Mouse (Mus musculus): Measurements from ENCODE around the gene Pde4dip. TPM values are rescaled to one million over a fixed set of nuclear protein-coding genes. Genes with fewer than 3 reads are reported as not detected.

The Pde4dip gene
- 27.5 and 35.5 TPM in 2 replicates for polyA plus RNA-seq (2014; fragmentation: Nextera tagmentation; extraction: Ambion mirVana)

DNA sequence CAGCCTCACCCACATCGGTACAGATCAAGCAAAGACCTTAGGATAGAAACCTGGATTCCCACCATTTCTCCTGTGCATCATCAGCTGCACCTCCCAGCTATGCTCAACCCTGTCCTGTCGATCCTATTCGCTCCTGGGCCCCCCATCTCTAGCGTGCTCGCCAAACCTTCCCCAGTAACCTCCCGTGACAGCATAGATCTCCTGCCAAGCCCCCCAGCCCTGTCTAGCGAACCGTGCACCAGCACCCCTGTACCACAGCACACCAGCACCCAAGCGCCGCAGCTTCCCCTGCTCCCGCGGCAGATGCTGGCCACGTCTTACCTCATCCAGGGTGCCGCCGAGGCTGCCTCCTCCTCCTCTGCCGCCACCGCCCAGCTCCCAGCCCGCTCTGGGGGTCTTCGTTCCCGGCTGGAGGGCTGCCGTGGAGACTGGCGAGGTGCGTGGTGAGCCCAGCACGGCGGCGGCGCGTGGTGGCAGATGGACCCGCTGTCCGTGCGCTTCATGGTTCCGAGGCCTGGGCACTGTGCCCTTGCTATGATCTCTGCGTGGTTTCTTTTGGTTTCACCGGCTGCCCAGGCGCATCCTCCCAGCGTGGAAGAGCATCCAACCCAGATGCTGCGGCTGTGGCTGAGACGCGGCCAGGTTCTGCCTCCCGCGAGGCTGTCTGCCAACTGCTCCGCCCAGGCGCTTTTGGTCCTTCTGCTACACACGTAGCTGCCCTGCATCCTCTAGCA, at the start of gene Pde4dip:
Pde4dip (minus strand) TSS at position 540 of the 734 bp plus-strand sequence.
- no peak within 1 kb of the TSS for H3K27ac ChIP-seq (ENCODE audit: low read depth, low read length)
- no peaks in the 10 kb centered on the region for H3K9me3 ChIP-seq (ENCODE audit: control insufficient read depth, low read length)
- peak; percentile 61 for ATAC-seq (ENCODE audit: low FRiP score)
- peak within 1 kb of the TSS; percentile 62 for H3K9ac ChIP-seq (ENCODE audit: low read depth, low read length)
- 2% methylated on average over 44 of the region's 44 CpGs for WGBS
- H3K36me3 ChIP-seq (ENCODE audit: control insufficient read depth, insufficient read depth, low read length), result no peaks in the 10 kb centered on the region
- H3K4me1 ChIP-seq (replicated peaks; ENCODE audit: control insufficient read depth, insufficient read depth, low read length), result no peaks in the 10 kb centered on the region; the same call in 1 of the 2 replicates
- DNase-seq (ENCODE audit: low spot score), result peak; percentile 54
- H3K4me3 ChIP-seq (ENCODE audit: low read depth, low read length), result peak within 1 kb of the TSS; percentile 52
- peaks cover 9% of the 10 kb centered on the region for H3K27me3 ChIP-seq (ENCODE audit: control insufficient read depth, insufficient read depth, low read length)
- H3K4me2 ChIP-seq (replicated peaks; ENCODE audit: low read depth, low read length), result peak within 1 kb of the TSS; percentile 96

DNA sequence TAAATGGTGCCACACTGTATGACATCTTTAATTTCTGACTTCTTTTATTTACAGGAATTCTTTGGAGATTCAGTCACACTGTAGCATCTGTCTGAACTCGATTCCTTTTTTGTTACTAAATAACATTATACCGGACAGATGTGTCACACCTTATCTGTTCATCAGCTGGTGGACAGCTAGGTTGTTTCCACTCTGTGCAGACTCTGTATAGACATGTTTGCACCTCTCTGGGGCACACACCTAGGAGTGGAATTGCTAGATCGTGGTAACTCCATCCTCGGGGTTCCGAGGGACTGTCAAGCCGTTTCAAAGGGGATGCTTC, 49.4 kb upstream of the Pde4dip start:
- DNase-seq (ENCODE audit: low spot score) (no peak), ATAC-seq (ENCODE audit: low FRiP score) (no peak)
- no peak overlapping the region for H3K4me3 ChIP-seq (ENCODE audit: low read depth, low read length)
- no peaks in the 10 kb centered on the region for H3K9me3 ChIP-seq (ENCODE audit: control insufficient read depth, low read length)
- H3K27me3 ChIP-seq (ENCODE audit: control insufficient read depth, insufficient read depth, low read length), result no peaks in the 10 kb centered on the region
- H3K36me3 ChIP-seq (ENCODE audit: control insufficient read depth, insufficient read depth, low read length), result no peaks in the 10 kb centered on the region
- no peak overlapping the region for H3K27ac ChIP-seq (ENCODE audit: low read depth, low read length)
- H3K9ac ChIP-seq (ENCODE audit: low read depth, low read length), result no peak overlapping the region
- peaks cover 18% of the 10 kb centered on the region for H3K4me1 ChIP-seq (replicated peaks; ENCODE audit: control insufficient read depth, insufficient read depth, low read length)
- whole genome bisulfite sequencing, result 51% methylated on average over 6 of the region's 6 CpGs
- no peak overlapping the region for H3K4me2 ChIP-seq (replicated peaks; ENCODE audit: low read depth, low read length)

DNA sequence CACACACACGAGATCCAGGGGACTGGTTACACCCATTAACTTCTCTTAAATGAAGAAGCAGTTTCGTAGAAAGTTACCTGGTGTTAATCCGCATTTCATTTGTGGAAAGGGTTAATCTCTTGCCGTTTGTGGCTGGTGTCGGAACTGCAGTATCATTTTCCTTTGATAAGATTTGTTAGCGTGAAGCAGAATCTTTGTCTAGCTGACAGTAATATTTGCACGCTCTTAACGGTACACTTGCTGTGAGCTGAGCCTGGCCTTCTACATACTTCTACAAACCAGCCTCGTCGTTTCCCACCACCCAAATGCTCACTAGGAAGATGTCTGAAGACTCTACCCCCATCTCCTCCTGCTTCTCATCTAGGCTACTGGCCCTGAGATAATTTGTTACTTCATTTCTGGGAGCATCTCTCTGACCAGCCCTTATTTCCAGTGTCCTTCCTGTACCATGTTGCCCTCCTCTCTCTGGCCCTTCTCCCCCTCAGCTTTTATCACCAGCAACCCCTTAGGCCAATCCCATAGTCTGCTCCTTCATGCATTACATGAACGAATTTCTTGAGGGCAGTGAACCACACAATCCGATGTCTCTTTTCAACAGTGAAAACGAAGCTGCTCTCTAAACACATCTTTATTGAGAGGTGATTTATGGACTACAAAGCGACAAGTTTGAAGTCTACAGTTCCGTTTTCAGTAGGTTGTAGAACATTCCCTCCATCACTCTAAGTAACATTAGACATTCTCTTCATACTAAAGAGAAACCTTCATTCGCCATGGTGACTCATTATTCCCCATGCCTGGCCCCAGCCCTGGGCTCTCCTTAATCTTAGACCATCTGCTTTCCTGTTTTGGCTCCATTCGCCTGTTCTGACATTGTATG, 48.8 kb upstream of the Pde4dip start:
- no peak for ATAC-seq (ENCODE audit: low FRiP score)
- H3K4me1 ChIP-seq (replicated peaks; ENCODE audit: control insufficient read depth, insufficient read depth, low read length), result peaks cover 16% of the 10 kb centered on the region
- H3K4me2 ChIP-seq (replicated peaks; ENCODE audit: low read depth, low read length), result no peak overlapping the region
- H3K27me3 ChIP-seq (ENCODE audit: control insufficient read depth, insufficient read depth, low read length), result no peaks in the 10 kb centered on the region
- 45% methylated on average over 17 of the region's 17 CpGs for WGBS
- DNase-seq (ENCODE audit: low spot score), result no peak
- H3K4me3 ChIP-seq (ENCODE audit: low read depth, low read length), result no peak overlapping the region
- H3K36me3 ChIP-seq (ENCODE audit: control insufficient read depth, insufficient read depth, low read length), result no peaks in the 10 kb centered on the region
- no peaks in the 10 kb centered on the region for H3K9me3 ChIP-seq (ENCODE audit: control insufficient read depth, low read length)
- no peak overlapping the region for H3K27ac ChIP-seq (ENCODE audit: low read depth, low read length)
- H3K9ac ChIP-seq (ENCODE audit: low read depth, low read length), result no peak overlapping the region

DNA sequence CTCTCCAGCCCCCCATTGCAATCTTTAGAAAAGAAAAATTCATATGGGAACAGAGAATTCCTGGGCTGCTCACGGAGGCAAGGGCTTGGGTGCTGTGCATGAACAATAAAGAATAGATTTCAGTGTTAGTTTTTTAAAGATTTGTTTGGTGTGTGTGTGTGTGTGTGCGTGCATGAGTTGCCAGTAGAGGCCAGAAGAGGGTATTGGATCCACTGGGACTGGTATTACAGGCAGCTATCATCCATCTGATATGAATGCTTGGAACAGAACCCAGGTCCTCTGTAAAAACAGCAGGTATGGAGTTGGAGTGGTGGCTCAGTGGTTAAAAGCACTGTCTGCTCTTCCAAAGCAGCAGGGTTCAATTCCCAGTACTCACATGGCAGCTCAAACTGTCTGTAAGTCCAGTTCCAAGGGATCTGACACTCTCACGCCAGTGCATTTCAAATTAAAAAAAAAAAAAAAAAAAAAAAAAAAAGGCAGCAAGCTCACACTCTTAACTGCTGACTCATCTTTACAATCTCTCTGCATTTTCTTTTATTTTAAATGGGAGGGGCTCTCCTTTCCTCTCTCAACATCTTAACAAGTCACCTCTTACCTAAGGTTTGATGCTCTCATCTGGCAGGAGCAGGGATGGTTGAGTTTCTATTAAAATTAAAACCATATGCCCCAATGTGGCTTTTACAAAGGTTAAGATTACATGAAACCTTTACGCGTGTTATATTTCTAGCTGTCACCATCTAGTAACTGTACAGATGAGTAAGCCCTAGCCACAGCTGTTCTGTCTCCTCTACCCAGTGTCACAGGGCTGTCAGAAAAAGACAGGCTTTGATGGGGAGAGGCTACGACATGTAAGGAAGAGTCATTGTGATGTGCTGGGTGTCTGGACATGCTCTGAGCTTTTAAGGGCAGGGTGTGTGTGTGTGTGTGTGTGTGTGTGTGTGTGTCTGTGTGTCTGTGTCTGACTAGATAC, 46.1 kb upstream of the Pde4dip start:
- Histone ChIP-seq H3K4me2 (replicated peaks; ENCODE audit: low read depth, low read length) (no peak overlapping the region), H3K27me3 (ENCODE audit: control insufficient read depth, insufficient read depth, low read length) (no peaks in the 10 kb centered on the region), H3K4me1 (replicated peaks; ENCODE audit: control insufficient read depth, insufficient read depth, low read length) (peaks cover 9% of the 10 kb centered on the region; the same call in 1 of the 2 replicates), H3K4me3 (ENCODE audit: low read depth, low read length) (no peak overlapping the region), H3K9ac (ENCODE audit: low read depth, low read length) (no peak overlapping the region), H3K36me3 (ENCODE audit: control insufficient read depth, insufficient read depth, low read length) (no peaks in the 10 kb centered on the region), H3K27ac (ENCODE audit: low read depth, low read length) (no peak overlapping the region), H3K9me3 (ENCODE audit: control insufficient read depth, low read length) (no peaks in the 10 kb centered on the region)
- WGBS, result 81% methylated on average over 6 of the region's 6 CpGs
- ATAC-seq (ENCODE audit: low FRiP score) (no peak), DNase-seq (ENCODE audit: low spot score) (no peak)

DNA sequence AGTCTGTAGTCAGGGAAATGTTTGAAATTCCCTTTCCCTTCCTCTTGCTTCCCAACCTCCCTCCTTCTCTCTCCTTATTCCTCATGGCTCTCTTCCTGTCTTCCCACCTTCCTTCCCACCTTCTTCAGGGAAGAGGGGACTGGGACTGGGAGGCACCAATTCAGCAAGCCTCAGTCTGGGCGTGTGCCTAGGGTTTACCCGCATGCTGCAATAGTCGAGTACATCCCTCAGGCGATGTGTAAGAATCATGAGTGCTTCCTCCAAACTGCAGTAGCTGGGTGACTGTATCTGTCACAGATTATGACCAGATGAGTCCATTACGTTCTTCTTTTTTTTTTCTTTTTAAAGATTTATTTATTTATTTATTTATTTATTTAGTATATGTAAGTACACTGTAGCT, 45.3 kb upstream of the Pde4dip start:
- Histone ChIP-seq H3K4me1 (replicated peaks; ENCODE audit: control insufficient read depth, insufficient read depth, low read length) (peaks cover 9% of the 10 kb centered on the region; the same call in 1 of the 2 replicates), H3K9ac (ENCODE audit: low read depth, low read length) (no peak overlapping the region), H3K36me3 (ENCODE audit: control insufficient read depth, insufficient read depth, low read length) (no peaks in the 10 kb centered on the region), H3K4me2 (replicated peaks; ENCODE audit: low read depth, low read length) (no peak overlapping the region), H3K9me3 (ENCODE audit: control insufficient read depth, low read length) (no peaks in the 10 kb centered on the region), H3K27ac (ENCODE audit: low read depth, low read length) (no peak overlapping the region), H3K4me3 (ENCODE audit: low read depth, low read length) (no peak overlapping the region), H3K27me3 (ENCODE audit: control insufficient read depth, insufficient read depth, low read length) (no peaks in the 10 kb centered on the region)
- DNase-seq (ENCODE audit: low spot score) (no peak), ATAC-seq (ENCODE audit: low FRiP score) (no peak)
- WGBS, result 80% methylated on average over 5 of the region's 5 CpGs

DNA sequence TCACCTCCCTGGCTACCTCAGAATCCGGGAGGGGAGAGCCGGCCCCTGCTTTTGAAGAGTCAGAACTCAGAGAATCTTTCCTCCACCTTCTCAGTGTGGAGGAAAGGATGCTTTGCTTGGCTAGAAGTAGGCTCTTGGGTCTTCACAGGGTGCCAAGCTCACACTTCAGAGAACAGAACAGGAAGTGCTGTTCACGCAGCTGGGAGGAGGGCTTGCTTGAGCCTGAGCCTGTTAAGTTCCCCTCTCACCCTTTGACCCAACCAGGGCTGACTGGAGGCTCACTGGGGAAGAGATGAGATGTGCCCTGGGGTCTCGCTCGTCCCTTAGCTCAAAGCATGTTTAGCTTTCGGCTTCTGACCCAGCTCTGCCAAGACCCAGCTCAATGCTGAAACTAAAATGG, 44.7 kb upstream of the Pde4dip start:
- no peaks in the 10 kb centered on the region for H3K9me3 ChIP-seq (ENCODE audit: control insufficient read depth, low read length)
- no peak overlapping the region for H3K9ac ChIP-seq (ENCODE audit: low read depth, low read length)
- 29% methylated on average over 6 of the region's 6 CpGs for WGBS
- H3K27ac ChIP-seq (ENCODE audit: low read depth, low read length), result no peak overlapping the region
- ATAC-seq (ENCODE audit: low FRiP score) (no peak), DNase-seq (ENCODE audit: low spot score) (no peak)
- no peaks in the 10 kb centered on the region for H3K27me3 ChIP-seq (ENCODE audit: control insufficient read depth, insufficient read depth, low read length)
- no peak overlapping the region for H3K4me3 ChIP-seq (ENCODE audit: low read depth, low read length)
- H3K4me2 ChIP-seq (replicated peaks; ENCODE audit: low read depth, low read length), result no peak overlapping the region
- no peaks in the 10 kb centered on the region for H3K36me3 ChIP-seq (ENCODE audit: control insufficient read depth, insufficient read depth, low read length)
- 0 out of 2 replicates have a peak, but pooled peaks cover 9% of the 10 kb centered on the region for H3K4me1 ChIP-seq (replicated peaks; ENCODE audit: control insufficient read depth, insufficient read depth, low read length)

DNA sequence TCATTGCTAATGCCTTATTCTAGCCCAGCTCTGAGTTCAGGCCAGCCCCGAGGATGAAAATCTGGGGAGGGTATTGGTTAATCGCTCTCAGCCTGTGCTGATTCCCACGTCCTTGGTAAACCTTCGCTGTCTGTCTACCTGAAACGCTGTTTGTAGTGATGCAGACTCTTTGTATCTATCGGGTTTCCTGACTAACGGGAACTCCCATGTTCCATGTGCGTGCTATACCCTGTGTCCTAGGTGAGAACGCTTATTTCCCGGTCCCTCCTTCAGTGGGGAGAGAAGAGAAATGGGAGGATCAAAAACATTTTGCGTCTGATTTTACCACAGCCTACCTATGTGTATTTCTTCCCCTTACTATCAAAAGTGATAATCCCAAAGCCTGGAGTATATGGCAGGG, 44.3 kb upstream of the Pde4dip start:
- DNase-seq (ENCODE audit: low spot score) (no peak), ATAC-seq (ENCODE audit: low FRiP score) (no peak)
- H3K9ac ChIP-seq (ENCODE audit: low read depth, low read length), result no peak overlapping the region
- 48% methylated on average over 11 of the region's 11 CpGs for WGBS
- no peak overlapping the region for H3K4me3 ChIP-seq (ENCODE audit: low read depth, low read length)
- H3K4me2 ChIP-seq (replicated peaks; ENCODE audit: low read depth, low read length), result no peak overlapping the region
- no peaks in the 10 kb centered on the region for H3K9me3 ChIP-seq (ENCODE audit: control insufficient read depth, low read length)
- H3K27me3 ChIP-seq (ENCODE audit: control insufficient read depth, insufficient read depth, low read length), result no peaks in the 10 kb centered on the region
- H3K4me1 ChIP-seq (replicated peaks; ENCODE audit: control insufficient read depth, insufficient read depth, low read length), result 0 out of 2 replicates have a peak, but pooled peaks cover 7% of the 10 kb centered on the region
- H3K27ac ChIP-seq (ENCODE audit: low read depth, low read length), result no peak overlapping the region
- no peaks in the 10 kb centered on the region for H3K36me3 ChIP-seq (ENCODE audit: control insufficient read depth, insufficient read depth, low read length)

DNA sequence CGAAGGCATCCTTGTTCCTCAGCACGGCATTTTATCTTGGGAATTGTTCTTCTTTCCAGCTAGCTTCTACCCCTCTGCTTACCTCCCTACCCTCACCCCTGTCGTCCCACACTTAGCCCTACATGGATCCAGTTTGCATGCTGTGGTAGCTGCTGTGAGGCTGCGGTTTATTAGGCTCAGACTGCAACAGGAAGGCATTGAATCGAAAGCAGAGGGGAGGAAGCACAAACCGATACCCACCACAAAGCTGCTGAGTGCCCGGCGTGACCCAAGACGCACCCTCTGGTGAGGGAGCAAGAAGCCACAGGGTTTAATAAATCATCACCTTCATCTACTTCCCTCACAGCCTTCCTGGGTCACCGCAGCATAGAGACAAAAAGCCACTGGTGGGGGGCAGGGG, 43.6 kb upstream of the Pde4dip start:
- Histone ChIP-seq H3K4me1 (replicated peaks; ENCODE audit: control insufficient read depth, insufficient read depth, low read length) (0 out of 2 replicates have a peak, but pooled peaks cover 5% of the 10 kb centered on the region), H3K27me3 (ENCODE audit: control insufficient read depth, insufficient read depth, low read length) (no peaks in the 10 kb centered on the region), H3K36me3 (ENCODE audit: control insufficient read depth, insufficient read depth, low read length) (no peaks in the 10 kb centered on the region), H3K4me2 (replicated peaks; ENCODE audit: low read depth, low read length) (no peak overlapping the region; the same call in 1 of the 2 replicates), H3K27ac (ENCODE audit: low read depth, low read length) (no peak overlapping the region), H3K9ac (ENCODE audit: low read depth, low read length) (no peak overlapping the region; the same call in 1 of the 2 replicates), H3K4me3 (ENCODE audit: low read depth, low read length) (no peak overlapping the region), H3K9me3 (ENCODE audit: control insufficient read depth, low read length) (no peaks in the 10 kb centered on the region)
- WGBS, result 20% methylated on average over 10 of the region's 10 CpGs
- DNase-seq (ENCODE audit: low spot score) (no peak), ATAC-seq (ENCODE audit: low FRiP score) (no peak)

Data from hindbrain, embryonic 11.5 days (tissue).